Mouse (Mus musculus) adrenal gland, postnatal 10 days (tissue): Measurements from ENCODE around the gene Cryaa. TPM values are rescaled to one million over a fixed set of nuclear protein-coding genes. Genes with fewer than 3 reads are reported as not detected.

Experiments used
- DNase-seq: peaks from one replicate; pipeline ENCODE4 v3.0.0; 2021; ENCODE audit warnings: mixed read lengths
- total RNA-seq, 2 experiments: library from RNA; stranded (reverse); gene quantifications; 2 replicates each; pipeline ENCODE4 v1.2.3; 2021

The Cryaa gene
- total RNA-seq, 2 experiments from 2014 or later: not detected

DNA sequence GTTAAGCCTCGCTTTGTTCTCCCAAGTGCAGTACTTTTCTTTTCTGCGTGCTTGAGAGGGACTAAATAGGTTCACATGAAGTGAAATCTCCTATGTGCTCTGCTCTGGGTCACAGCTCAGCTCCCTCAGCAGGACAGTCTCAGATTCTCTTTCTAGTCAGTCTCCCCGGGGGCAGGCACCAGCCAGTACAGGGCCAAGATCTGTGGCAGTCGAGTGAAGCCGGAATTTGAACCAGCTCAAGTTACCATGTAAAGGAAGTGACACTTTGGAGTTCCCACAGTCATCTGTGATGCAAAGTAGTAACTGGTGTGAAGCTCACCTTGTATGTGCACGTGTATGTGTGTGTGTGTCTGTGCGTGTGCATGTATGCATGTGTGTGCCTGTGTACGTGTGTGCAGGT is 32.8 kb downstream of the Cryaa start:
- peak; percentile 27 for DNase-seq

GRCm38 (mm10) chr17:31713709-31714108 is 36.1 kb downstream of the Cryaa start:
- no peak for DNase-seq

GRCm38 (mm10) chr17:31714125-31714524 is 36.5 kb downstream of the Cryaa start:
- no peak for DNase-seq

DNA sequence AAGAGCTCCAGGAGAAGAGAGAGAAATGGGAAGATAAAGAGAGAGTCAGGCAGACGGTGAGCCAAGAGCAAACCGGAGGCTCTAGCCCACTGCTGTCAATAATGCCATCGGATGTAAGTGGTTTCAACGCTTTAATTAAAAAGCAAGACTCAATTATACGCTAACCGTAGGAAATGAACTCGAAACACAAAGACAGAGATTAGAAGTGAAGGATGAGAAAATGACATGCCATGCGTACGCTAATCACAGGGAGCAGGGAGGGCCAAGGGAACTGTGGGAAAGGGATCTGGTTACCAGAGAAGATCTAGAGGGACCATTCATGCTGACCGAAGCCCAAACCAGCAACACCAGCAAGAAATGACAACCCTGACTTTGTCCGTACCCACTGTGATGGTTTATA is 37.4 kb downstream of the Cryaa start:
- no peak for DNase-seq

DNA sequence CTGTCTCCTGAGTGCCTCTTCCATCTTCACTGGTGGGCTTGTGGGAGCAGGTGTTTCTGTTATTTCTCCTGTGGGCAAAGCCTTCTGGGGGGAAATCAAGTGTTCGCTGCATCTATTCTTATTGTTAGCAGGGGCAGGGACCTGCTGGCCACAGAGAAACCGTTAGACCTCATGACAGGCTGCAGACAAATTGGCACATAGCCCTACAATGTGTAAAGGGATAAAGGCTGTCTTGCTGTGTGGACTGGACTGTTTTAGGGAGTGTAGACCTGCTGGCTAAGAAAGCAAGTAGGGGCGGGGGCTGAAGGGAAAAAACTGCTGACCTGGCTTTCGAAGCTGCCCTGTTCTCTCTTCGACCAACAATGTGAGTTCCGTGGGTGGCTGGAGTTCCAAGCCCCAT is 44.0 kb downstream of the Cryaa start:
- no peak for DNase-seq

GRCm38 (mm10) chr17:31725366-31725765 is 47.8 kb downstream of the Cryaa start:
- DNase-seq: no peak

GRCm38 (mm10) chr17:31726216-31726615 is 48.6 kb downstream of the Cryaa start:
- no peak for DNase-seq

DNA sequence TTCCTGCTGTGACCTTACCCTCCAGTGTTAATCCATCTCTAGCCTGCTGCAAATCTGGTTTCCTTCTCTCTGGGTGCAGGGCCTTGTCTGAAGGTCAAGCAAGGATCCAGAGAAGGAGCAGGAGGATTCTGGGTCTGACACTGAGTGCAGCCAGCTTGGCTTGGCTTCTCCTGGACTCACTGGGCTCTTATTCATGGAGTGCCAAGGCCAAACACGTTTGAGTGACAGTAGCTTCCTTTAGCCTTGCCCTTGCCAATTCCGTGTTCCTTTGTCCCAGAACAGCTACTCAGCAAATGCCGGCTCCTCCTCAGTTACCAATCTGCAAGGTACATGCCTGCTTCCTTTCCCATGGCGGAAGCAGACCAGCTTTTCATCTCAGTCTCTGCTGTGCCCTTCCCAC is 49.6 kb downstream of the Cryaa start:
- DNase-seq: peak; percentile 67

DNA sequence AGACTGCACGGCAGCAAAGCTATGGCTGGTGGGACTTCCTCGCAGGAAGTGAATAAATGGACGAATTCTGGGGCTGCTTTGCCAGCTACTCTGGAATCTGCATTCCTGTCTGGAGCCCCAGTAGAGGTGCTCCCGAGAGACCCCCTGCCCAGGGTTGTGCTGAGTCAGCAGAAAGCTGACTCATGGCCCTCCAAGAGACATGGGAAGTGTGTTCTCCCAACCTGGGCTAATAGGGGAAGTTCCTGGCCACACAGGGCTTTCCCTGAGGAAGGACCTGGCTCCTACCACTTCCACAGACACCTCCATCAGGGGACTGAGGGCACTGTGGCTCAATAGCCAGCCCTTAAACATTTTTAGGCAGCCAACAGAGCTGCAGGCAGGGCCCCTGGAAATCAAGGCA is 50.4 kb downstream of the Cryaa start:
- no peak for DNase-seq

DNA sequence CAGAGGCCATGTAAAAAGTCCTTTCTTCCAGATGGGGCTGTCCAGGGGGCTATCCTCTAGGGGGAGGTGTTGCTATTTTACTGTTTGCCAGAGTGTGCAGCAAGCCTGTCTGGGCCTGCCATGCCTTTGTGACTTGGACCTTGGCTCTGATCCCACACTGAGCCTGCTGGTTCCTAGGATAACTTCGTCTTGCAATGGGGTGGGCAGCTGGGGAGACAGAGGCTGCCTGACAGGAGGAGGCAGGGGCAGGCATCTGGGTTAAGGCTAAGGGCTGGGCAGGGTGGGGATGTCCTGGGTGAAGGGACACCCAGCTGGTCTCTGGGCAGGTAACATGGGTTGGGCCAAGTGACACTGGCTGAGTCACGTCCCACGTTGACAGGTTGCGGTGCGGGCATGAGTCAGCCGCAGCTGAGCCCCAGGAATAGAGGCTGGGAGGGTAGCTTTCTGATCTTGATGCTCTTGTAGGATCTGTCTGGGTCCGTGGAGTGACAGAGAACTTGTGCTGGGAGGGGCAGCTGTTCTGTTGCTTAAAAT is 51.4 kb downstream of the Cryaa start:
- DNase-seq: peak; percentile 78

DNA sequence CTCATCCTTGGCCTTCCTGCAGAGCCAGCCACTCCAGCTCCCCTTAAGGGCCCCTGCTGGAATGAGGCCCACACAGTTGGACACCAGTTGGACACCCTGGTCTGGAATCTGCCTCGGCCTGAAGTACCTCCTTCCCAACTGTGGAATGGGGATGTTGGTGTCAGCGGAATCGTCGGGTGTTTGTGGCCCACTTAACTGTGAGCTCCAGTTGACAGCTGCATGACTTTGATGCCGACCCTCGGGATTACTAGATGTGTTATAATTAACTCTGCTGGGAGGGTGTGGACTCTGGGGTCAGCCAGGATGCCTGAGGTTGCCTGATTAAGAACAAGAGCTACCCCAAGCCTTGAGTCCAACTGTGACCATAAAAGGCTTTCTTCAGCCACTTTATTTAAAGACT is 53.4 kb downstream of the Cryaa start:
- DNase-seq: no peak

Other genes starting within 250 kb of the Cryaa start
- gene Wdr4, start 157.8 kb upstream of the Cryaa start, total RNA-seq: 10 to 100 TPM; 22.9 to 28.0 TPM
- 100 to 1,000 TPM; 637 to 664 TPM for gene Ndufv3, start 157.7 kb upstream of the Cryaa start, total RNA-seq
- gene Pknox1, start 113.1 kb upstream of the Cryaa start, total RNA-seq: 10 to 100 TPM; 15.4 to 21.8 TPM
- 10 to 100 TPM; 17.8 to 39.9 TPM for gene Cbs, start 40.6 kb upstream of the Cryaa start, total RNA-seq
- gene U2af1, start 18.9 kb upstream of the Cryaa start, total RNA-seq: 100 to 1,000 TPM; 145 to 150 TPM
- 100 to 1,000 TPM in 1 of 2 experiments, 10 to 100 TPM in 1; 25.4 to 112 TPM for gene Sik1, start 178.0 kb downstream of the Cryaa start, total RNA-seq